Mouse (Mus musculus) cerebellum, adult 2 months (tissue): ENCODE data around the gene Ppm1m.

Experiments
- CTCF ChIP-seq: fragments of 200-500 bp; IDR thresholded peaks from 2 replicates; pipeline ENCODE4 v1.5.1; 2011; ENCODE audit warnings: low read depth, mild to moderate bottlenecking, control low read depth, low read length, moderate library complexity, borderline replicate concordance; ENCODE audit not compliant: insufficient read depth
- POLR2A ChIP-seq: fragments of 200-500 bp; IDR thresholded peaks from 2 replicates; pipeline ENCODE4 v1.6.1; 2011; ENCODE audit warnings: low read length, control low read depth, borderline replicate concordance; ENCODE audit not compliant: insufficient read depth

GRCm38 (mm10) chr9:106195693-106196092, 3.9 kb downstream of the Ppm1m start:
- no peak for TF ChIP-seq CTCF
- no peak for TF ChIP-seq POLR2A
